Mouse (Mus musculus) thymus, adult 2 months (tissue): Measurements from ENCODE around the gene Mlip. TPM values are rescaled to one million over a fixed set of nuclear protein-coding genes. Genes with fewer than 3 reads are reported as not detected.

ENCODE experiments used
- DNase-seq: peaks from one replicate; pipeline ENCODE4 v3.0.0; 2021
- H3K27ac ChIP-seq: fragments of 200-500 bp; 2 replicates; pipeline ENCODE4 v1.5.1; 2012; ENCODE audit warnings: low read length, control low read depth; ENCODE audit not compliant: control insufficient read depth, insufficient read depth
- H3K27me3 ChIP-seq: fragments of 200-500 bp; 2 replicates; pipeline ENCODE4 v1.6.1; 2012; ENCODE audit warnings: mild to moderate bottlenecking, low read length, moderate library complexity, mixed read lengths; ENCODE audit not compliant: control insufficient read depth, insufficient read depth
- H3K36me3 ChIP-seq: fragments of 200-500 bp; 2 replicates; pipeline ENCODE4 v1.6.1; 2012; ENCODE audit warnings: mild to moderate bottlenecking, low read length, moderate library complexity; ENCODE audit not compliant: control insufficient read depth, insufficient read depth
- H3K4me1 ChIP-seq: fragments of 200-500 bp; replicated peaks from 2 replicates; pipeline ENCODE4 v1.6.1; 2012; ENCODE audit warnings: low read length; ENCODE audit not compliant: control insufficient read depth, insufficient read depth
- H3K4me3 ChIP-seq: fragments of 200-500 bp; 2 replicates; pipeline ENCODE4 v1.5.1; 2012; ENCODE audit warnings: mild to moderate bottlenecking, low read length, control low read depth, moderate library complexity; ENCODE audit not compliant: control insufficient read depth, insufficient read depth
- CTCF ChIP-seq: fragments of 200-500 bp; IDR thresholded peaks from 2 replicates; pipeline ENCODE4 v1.5.1; 2012; ENCODE audit warnings: mild to moderate bottlenecking, control low read depth, low read length, moderate library complexity, borderline replicate concordance; ENCODE audit not compliant: control insufficient read depth, poor library complexity, insufficient read depth; ENCODE audit errors: extremely low read depth
- POLR2A ChIP-seq: fragments of 200-500 bp; IDR thresholded peaks from 2 replicates; pipeline ENCODE4 v1.6.1; 2012; ENCODE audit warnings: mild to moderate bottlenecking, low read length, control low read depth, moderate library complexity; ENCODE audit not compliant: control insufficient read depth, poor library complexity, insufficient read depth; ENCODE audit errors: extremely low read depth
- WGBS: fragments of 180-500 bp; shearing (Covaris S2); methylation state at CpG from one replicate; pipeline ENCODE4 v1.1.7; 2018; 5-methylcytosine and 5-hydroxymethylcytosine counted together
- polyA plus RNA-seq: library from polyadenylated mRNA; depleted of rRNA; stranded (reverse); fragments of >200 nt; gene quantifications from 2 replicates; pipeline ENCODE4 v1.2.3, GENCODE M21; 2012

Mlip gene
- polyA plus RNA-seq, 1 experiment, result 2.3 TPM

- H3K4me3 ChIP-seq, result no peak overlapping the region
- 34% methylated on average over 5 of the region's 5 CpGs for WGBS
- no peaks in the 10 kb centered on the region for H3K4me1 ChIP-seq
- H3K27ac ChIP-seq, result no peak overlapping the region
- no peaks in the 10 kb centered on the region for H3K36me3 ChIP-seq
- no peaks in the 10 kb centered on the region for H3K27me3 ChIP-seq
- TF ChIP-seq CTCF (no peak), POLR2A (no peak)
- no peak for DNase-seq
Measured at GRCm38 (mm10) chr9:77172044-77172443, 180.7 kb downstream of the Mlip start.

- WGBS, result 97% methylated on average over 6 of the region's 6 CpGs
- no peaks in the 10 kb centered on the region for H3K27me3 ChIP-seq
- no peak for DNase-seq
- TF ChIP-seq CTCF, result no peak
- no peak for TF ChIP-seq POLR2A
- no peaks in the 10 kb centered on the region for H3K36me3 ChIP-seq
- no peak overlapping the region for H3K4me3 ChIP-seq
- no peak overlapping the region for H3K27ac ChIP-seq
- H3K4me1 ChIP-seq, result no peaks in the 10 kb centered on the region
Measured at GRCm38 (mm10) chr9:77165877-77166276, 186.9 kb downstream of the Mlip start.

- WGBS, result 89% methylated on average over 5 of the region's 5 CpGs
- TF ChIP-seq CTCF (no peak), POLR2A (no peak)
- no peaks in the 10 kb centered on the region for H3K36me3 ChIP-seq
- DNase-seq, result no peak
- no peak overlapping the region for H3K27ac ChIP-seq
- no peak overlapping the region for H3K4me3 ChIP-seq
- H3K27me3 ChIP-seq, result no peaks in the 10 kb centered on the region
- no peaks in the 10 kb centered on the region for H3K4me1 ChIP-seq
Measured at GRCm38 (mm10) chr9:77161764-77162163, 191.0 kb downstream of the Mlip start.

- WGBS, result 91% methylated on average over 4 of the region's 4 CpGs
- no peak for TF ChIP-seq POLR2A
- no peak for TF ChIP-seq CTCF
- H3K4me3 ChIP-seq, result no peak overlapping the region
- no peaks in the 10 kb centered on the region for H3K36me3 ChIP-seq
- H3K27me3 ChIP-seq, result no peaks in the 10 kb centered on the region
- no peak overlapping the region for H3K27ac ChIP-seq
- H3K4me1 ChIP-seq, result no peaks in the 10 kb centered on the region
- DNase-seq, result no peak
Measured at GRCm38 (mm10) chr9:77160277-77160926, 192.4 kb downstream of the Mlip start.

GRCm38 (mm10) chr9:77148518-77149257, 204.1 kb downstream of the Mlip start:
- no peak for DNase-seq
- H3K27ac ChIP-seq, result no peak overlapping the region
- WGBS, result over 99% methylated on average over 3 of the region's 3 CpGs
- no peak overlapping the region for H3K4me3 ChIP-seq
- H3K4me1 ChIP-seq, result no peaks in the 10 kb centered on the region
- H3K36me3 ChIP-seq, result no peaks in the 10 kb centered on the region
- no peak for TF ChIP-seq CTCF
- H3K27me3 ChIP-seq, result no peaks in the 10 kb centered on the region

- no peaks in the 10 kb centered on the region for H3K36me3 ChIP-seq
- no peaks in the 10 kb centered on the region for H3K27me3 ChIP-seq
- no peak overlapping the region for H3K4me3 ChIP-seq
- no peak overlapping the region for H3K27ac ChIP-seq
- no peak for DNase-seq
- TF ChIP-seq CTCF (no peak), POLR2A (no peak)
- WGBS, result 97% methylated on average over 1 of the region's 1 CpGs
- no peaks in the 10 kb centered on the region for H3K4me1 ChIP-seq
Measured at GRCm38 (mm10) chr9:77119735-77120134, 233.0 kb downstream of the Mlip start.
